ENCODE assay signal across 17 mouse cellular contexts in genomic region chr2:158601326-158601725, GRCm38 (mm10). TPM values are rescaled to one million over a fixed set of nuclear protein-coding genes. Genes with fewer than 3 reads are reported as not detected.
"Had no signal": no experiment of that assay in that cellular context is flagged by ENCODE, and none has a peak within 500 bp of the region (broad histone marks: within the 10 kb centered on the region; RNA-seq: fewer than 3 reads in every experiment).

No protein-coding gene starts in this region.

- H3K4me3 ChIP-seq: left cerebral cortex, adult 2 months; limb, embryonic 15.5 days; liver, embryonic 12.5 days; midbrain, embryonic 10.5 days; myocyte; neural tube, embryonic 15.5 days had no signal

- H3K4me1 ChIP-seq: limb, embryonic 15.5 days had no signal

- H3K4me2 ChIP-seq: limb, embryonic 15.5 days; liver, embryonic 12.5 days; lung, embryonic 14.5 days; neural tube, embryonic 15.5 days had no signal

- H3K9me3 ChIP-seq: limb, embryonic 15.5 days; liver, embryonic 12.5 days; midbrain, embryonic 10.5 days; neural tube, embryonic 15.5 days had no signal

- H3K36me3 ChIP-seq: limb, embryonic 15.5 days; liver, embryonic 12.5 days; midbrain, embryonic 10.5 days; neural tube, embryonic 15.5 days had no signal

- H3K9ac ChIP-seq: limb, embryonic 15.5 days; liver, embryonic 12.5 days; lung, embryonic 14.5 days; neural tube, embryonic 15.5 days had no signal

- ATAC-seq: liver, embryonic 12.5 days had no signal

- DNase-seq: kidney, adult 8-10 months; kidney, postnatal 25 days; lung, embryonic 14.5 days; lung, postnatal 10 days; lung, postnatal 4 days; right cerebral cortex, adult 18-20 months; thymus, postnatal 4 days had no signal

- H3K27ac ChIP-seq: left cerebral cortex, adult 2 months; limb, embryonic 15.5 days; liver, embryonic 12.5 days; midbrain, embryonic 10.5 days; neural tube, embryonic 15.5 days; stomach, postnatal 0 days had no signal

RNA-seq across cellular contexts. Expression of gene Slc32a1, which starts 9.2 kb away (rescaled TPM):
- polyA plus RNA-seq: kidney, embryonic 16.5 days; limb, embryonic 11.5 days; limb, embryonic 15.5 days; liver, embryonic 12.5 days; liver, embryonic 16.5 days; lung, embryonic 14.5 days; myocyte; stomach, postnatal 0 days had no signal
